ENCODE assay signal across 8 mouse cellular contexts in the genomic region with DNA sequence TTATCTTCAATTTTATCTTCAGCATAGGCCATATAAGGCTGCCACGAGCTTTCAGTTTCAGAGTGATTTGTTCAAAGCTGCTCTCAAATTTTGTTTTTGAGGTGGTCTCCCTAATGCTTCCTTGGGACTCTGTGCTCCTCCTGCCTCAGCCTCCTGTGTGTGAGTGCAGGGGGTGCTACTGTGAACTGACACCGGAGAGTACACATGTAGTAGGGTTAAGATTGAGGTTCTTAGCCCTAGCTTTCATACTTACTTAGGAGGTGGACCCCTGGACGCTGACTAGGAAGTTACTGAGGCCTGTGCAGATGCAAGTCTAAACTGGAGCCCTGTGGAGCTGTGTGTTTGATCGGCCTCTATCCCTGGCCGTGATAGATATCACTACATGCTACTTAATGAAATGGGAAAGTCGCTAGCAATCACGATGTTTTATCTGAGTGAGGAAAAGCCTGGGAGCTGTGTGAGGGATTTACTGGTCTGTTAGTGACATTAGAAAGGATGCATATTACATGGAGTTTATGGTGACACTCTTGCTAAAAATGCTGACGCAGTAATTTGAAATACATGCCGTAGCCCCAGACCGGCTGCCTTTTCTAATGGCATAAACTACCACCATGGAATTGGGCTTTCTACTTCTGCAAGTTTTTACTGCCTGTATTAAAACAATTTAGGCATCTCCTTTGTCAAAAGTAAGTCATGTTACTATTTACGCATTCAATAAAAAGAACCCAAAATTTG. TPM values are rescaled to one million over a fixed set of nuclear protein-coding genes. Genes with fewer than 3 reads are reported as not detected.
DNase-seq lines count a peak whose midpoint lies in the region; ATAC-seq and TF ChIP-seq lines count a peak whose summit lies in the region.

No protein-coding gene starts in this region.

- peak overlapping the region; percentile 78 for H3K4me2 ChIP-seq in limb, embryonic 12.5 days

- H3K36me3 ChIP-seq in limb, embryonic 12.5 days, result peaks cover 32% of the 10 kb centered on the region

- TF ChIP-seq CTCF in embryonic fibroblast, embryonic 13.5 days (IDR thresholded peaks at IDR 0.05; ENCODE audit: borderline replicate concordance, insufficient read depth, low read length), result no peak

- no peaks in the 10 kb centered on the region for H3K9me3 ChIP-seq in limb, embryonic 12.5 days

- peak; percentile 25 for DNase-seq in spleen, adult 12 weeks (ENCODE audit: low spot score)
- no peak for DNase-seq in spleen, postnatal 14 days (ENCODE audit: low spot score in 2 of 2)
- DNase-seq in spleen, postnatal 4 days (ENCODE audit: low spot score in 2 of 2), result peak; percentile 22 to 65
- no peak for DNase-seq in adrenal gland, postnatal 4 days (ENCODE audit: low spot score in 2 of 2)
- no peak for DNase-seq in cerebellum, postnatal 4 days (ENCODE audit: low spot score in 2 of 2)
- no peak for DNase-seq in kidney, postnatal 36 days

- H3K27ac ChIP-seq in embryonic fibroblast, embryonic 13.5 days (ENCODE audit: insufficient read depth, low read length), result no peak overlapping the region
- H3K27ac ChIP-seq in limb, embryonic 12.5 days, result no peak overlapping the region

- peak overlapping the region; percentile 97 for H3K9ac ChIP-seq in limb, embryonic 12.5 days (replicated peaks)

- H3K4me1 ChIP-seq in embryonic fibroblast, embryonic 13.5 days (ENCODE audit: control insufficient read depth, insufficient read depth, low read length), result peaks cover 5% of the 10 kb centered on the region; the same call in 1 of the 2 replicates
- peaks cover 29% of the 10 kb centered on the region for H3K4me1 ChIP-seq in limb, embryonic 12.5 days (replicated peaks)

- TF ChIP-seq POLR2A in embryonic fibroblast, embryonic 13.5 days (IDR thresholded peaks at IDR 0.05; ENCODE audit: low read depth, low read length), result peak; percentile 31; the same call in 1 of the 2 replicates

- ATAC-seq in limb, embryonic 12.5 days (ENCODE audit: insufficient number of reproducible peaks, insufficient read depth, low FRiP score, low TSS enrichment, low read depth), result no peak

- no peaks in the 10 kb centered on the region for H3K27me3 ChIP-seq in limb, embryonic 12.5 days

- H3K4me3 ChIP-seq in embryonic fibroblast, embryonic 13.5 days (ENCODE audit: insufficient read depth, low read length), result peak overlapping the region; percentile 95
- peak overlapping the region; percentile 100 for H3K4me3 ChIP-seq in limb, embryonic 12.5 days (replicated peaks)

- WGBS in limb, embryonic 12.5 days, result 84% methylated on average over 11 of the region's 11 CpGs

RNA-seq across cellular contexts. Expression of a gene that starts 2.0 kb away (rescaled TPM):
- 110 and 153 TPM in 2 replicates for polyA plus RNA-seq in embryonic fibroblast, embryonic 13.5 days (2011; ENCODE audit: insufficient read length, low read depth, missing spikeins)
- 193 and 207 TPM in 2 replicates for polyA plus RNA-seq in limb, embryonic 12.5 days (2016; fragmentation: Nextera tagmentation; extraction: Ambion mirVana)
- 100 to 1,000 TPM; 212 to 217 TPM for total RNA-seq in adrenal gland, postnatal 4 days (2021)

RNA-seq across cellular contexts. Expression of a gene that starts 32.1 kb away (rescaled TPM):
- polyA plus RNA-seq in embryonic fibroblast, embryonic 13.5 days (2011; ENCODE audit: insufficient read length, low read depth, missing spikeins), result 0.42 and 0.68 TPM in 2 replicates
- polyA plus RNA-seq in limb, embryonic 12.5 days (2016; fragmentation: Nextera tagmentation; extraction: Ambion mirVana), result 0.87 and 1.9 TPM in 2 replicates
- 1 to 10 TPM; 3.7 to 4.5 TPM for total RNA-seq in adrenal gland, postnatal 4 days (2021)

RNA-seq across cellular contexts. Expression of a gene that starts 32.1 kb away (rescaled TPM):
- polyA plus RNA-seq in embryonic fibroblast, embryonic 13.5 days (2011; ENCODE audit: insufficient read length, low read depth, missing spikeins), result 0.51 TPM in 1 of 2 replicates, not detected in the other
- polyA plus RNA-seq in limb, embryonic 12.5 days (2016; fragmentation: Nextera tagmentation; extraction: Ambion mirVana), result 1.0 and 1.3 TPM in 2 replicates
- 1 to 10 TPM; 5.6 to 6.7 TPM for total RNA-seq in adrenal gland, postnatal 4 days (2021)

Comparison
In these comparisons a context has a peak if more than half of its experiments do, and no peak if none do; other contexts are left out.
1. DNase-seq: peak in spleen, adult 12 weeks (single experiment) and spleen, postnatal 4 days (2 of 2); none in spleen, postnatal 14 days (0 of 2), adrenal gland, postnatal 4 days (0 of 2), cerebellum, postnatal 4 days (0 of 2) and kidney, postnatal 36 days (0 of 2).